Mouse (Mus musculus): ENCODE measurements around the gene Crmp1. TPM values are rescaled to one million over a fixed set of nuclear protein-coding genes. Genes with fewer than 3 reads are reported as not detected.

The Crmp1 gene
- polyA plus RNA-seq, 1 experiment from 2014 or later, result 404 TPM

Other genes starting within 250 kb of the Crmp1 start
- gene Gm1043, start 156.6 kb upstream of the Crmp1 start, polyA plus RNA-seq (2016; fragmentation: Nextera tagmentation; extraction: Ambion mirVana), result 0.17 and 0.33 TPM in 2 replicates
- 21.1 and 21.2 TPM in 2 replicates for gene Evc, start 95.0 kb downstream of the Crmp1 start, polyA plus RNA-seq (2016; fragmentation: Nextera tagmentation; extraction: Ambion mirVana)
- 13.0 and 13.4 TPM in 2 replicates for gene Evc2, start 96.6 kb downstream of the Crmp1 start, polyA plus RNA-seq (2016; fragmentation: Nextera tagmentation; extraction: Ambion mirVana)